Mouse (Mus musculus): Measurements from ENCODE around the gene Zfhx2.
"Not testable (repeated sequence)": the region's sequence is repeated elsewhere in the genome, so short reads cannot be mapped to it uniquely, and the experiment has no call there.

The Zfhx2 gene

GRCm38 (mm10) chr14:55047971-55048531 lies 44.1 kb downstream of the Zfhx2 start:
- no peak for DNase-seq (ENCODE audit: low spot score in 2 of 2)

GRCm38 (mm10) chr14:55043694-55044093 lies 48.4 kb downstream of the Zfhx2 start:
- not testable (repeated sequence) for DNase-seq (ENCODE audit: low spot score in 2 of 2)

GRCm38 (mm10) chr14:55032695-55033225 lies 59.4 kb downstream of the Zfhx2 start:
- no peak for DNase-seq (ENCODE audit: low spot score in 2 of 2)

DNA sequence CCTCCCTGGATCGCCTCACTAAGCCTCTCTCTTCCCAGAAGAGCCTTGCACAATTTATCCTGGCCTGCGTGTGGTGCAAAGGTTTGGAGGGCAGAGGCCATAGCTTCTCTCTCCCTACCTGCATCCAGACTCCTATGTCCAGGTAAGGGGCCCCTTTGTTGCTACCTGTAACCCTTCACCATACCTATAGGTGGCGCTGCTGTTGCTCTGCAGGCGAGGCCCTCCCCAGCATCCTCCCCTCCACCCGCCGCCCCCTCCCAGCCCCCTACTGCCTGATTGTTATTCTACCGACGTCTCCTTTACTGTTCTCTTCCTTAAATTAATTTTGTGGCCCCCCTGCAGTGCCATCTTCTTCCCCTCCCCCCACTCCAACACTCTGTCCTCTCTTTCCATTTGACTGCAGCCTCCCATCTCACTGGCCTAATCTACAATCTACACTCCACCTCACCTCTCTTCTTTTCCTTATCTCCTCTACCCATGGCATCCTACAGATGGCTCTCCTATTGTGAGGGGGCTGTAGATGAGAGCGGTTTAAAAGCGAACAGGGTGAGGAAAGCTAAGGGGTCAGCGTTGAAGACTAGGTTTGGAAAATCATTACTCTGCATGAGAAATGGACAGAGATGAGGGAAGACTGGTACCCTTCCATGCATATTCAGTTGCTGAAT lies 63.0 kb downstream of the Zfhx2 start:
- peak in 1 of 2 experiments; percentile 58 for DNase-seq (ENCODE audit: low spot score in 2 of 2)

- no peak for DNase-seq (ENCODE audit: low spot score in 2 of 2)
These were observed 63.7 kb downstream of the Zfhx2 start for GRCm38 (mm10) chr14:55028333-55028835.

- no peak for DNase-seq (ENCODE audit: low spot score in 2 of 2)
These were observed 64.5 kb downstream of the Zfhx2 start for GRCm38 (mm10) chr14:55027653-55028052.

- DNase-seq (ENCODE audit: low spot score in 2 of 2) = no peak
These were observed 64.9 kb downstream of the Zfhx2 start for GRCm38 (mm10) chr14:55027251-55027650.

- no peak for DNase-seq (ENCODE audit: low spot score in 2 of 2)
These were observed 66.6 kb downstream of the Zfhx2 start for GRCm38 (mm10) chr14:55025527-55025926.

GRCm38 (mm10) chr14:55024236-55024635 lies 67.9 kb downstream of the Zfhx2 start:
- peak; percentile 75 to 82 for DNase-seq (ENCODE audit: low spot score in 2 of 2)

GRCm38 (mm10) chr14:55023011-55023410 lies 69.1 kb downstream of the Zfhx2 start:
- DNase-seq (ENCODE audit: low spot score in 2 of 2) = no peak

DNA sequence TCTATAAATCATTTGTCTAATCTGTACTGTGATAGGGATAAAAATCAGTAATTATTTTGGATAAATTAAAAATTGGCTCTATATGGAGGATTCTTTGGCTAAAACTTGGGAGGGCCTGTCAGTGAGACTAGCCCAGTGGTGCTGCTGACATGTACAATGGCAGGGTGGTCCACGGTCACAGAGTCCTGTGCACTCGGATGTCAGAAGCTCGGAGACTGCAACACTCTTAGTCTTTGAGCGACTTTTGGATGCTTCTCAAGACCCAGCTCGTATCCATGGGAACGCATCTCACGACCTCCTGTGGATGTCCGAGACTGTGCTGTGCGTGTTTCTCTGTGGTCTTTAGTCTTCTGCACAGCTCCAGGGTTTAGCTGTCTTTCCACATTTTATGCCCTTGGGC lies 71.7 kb downstream of the Zfhx2 start:
- DNase-seq (ENCODE audit: low spot score in 2 of 2) = no peak

DNA sequence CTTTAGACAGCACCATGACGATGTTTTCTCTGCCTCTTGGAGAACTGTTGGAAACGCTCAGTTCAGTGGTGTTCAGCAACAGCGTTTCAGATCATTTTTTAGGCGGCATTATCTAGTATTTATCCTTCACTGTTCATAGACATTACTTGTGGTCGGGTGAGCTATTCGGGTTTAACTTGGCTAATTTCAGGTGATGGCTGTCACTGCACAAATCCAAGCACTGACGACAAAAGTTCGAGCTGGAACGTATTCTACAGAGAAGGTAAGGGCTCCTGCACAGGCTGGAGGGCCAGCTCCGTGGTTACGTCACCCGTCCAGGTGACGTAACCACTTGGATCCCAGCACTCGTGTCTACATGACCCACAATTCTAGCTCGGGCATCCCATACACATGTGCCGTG lies 75.2 kb downstream of the Zfhx2 start:
- no peak for DNase-seq (ENCODE audit: low spot score in 2 of 2)

GRCm38 (mm10) chr14:55015767-55016111 lies 76.4 kb downstream of the Zfhx2 start:
- DNase-seq (ENCODE audit: low spot score in 2 of 2) = no peak

DNA sequence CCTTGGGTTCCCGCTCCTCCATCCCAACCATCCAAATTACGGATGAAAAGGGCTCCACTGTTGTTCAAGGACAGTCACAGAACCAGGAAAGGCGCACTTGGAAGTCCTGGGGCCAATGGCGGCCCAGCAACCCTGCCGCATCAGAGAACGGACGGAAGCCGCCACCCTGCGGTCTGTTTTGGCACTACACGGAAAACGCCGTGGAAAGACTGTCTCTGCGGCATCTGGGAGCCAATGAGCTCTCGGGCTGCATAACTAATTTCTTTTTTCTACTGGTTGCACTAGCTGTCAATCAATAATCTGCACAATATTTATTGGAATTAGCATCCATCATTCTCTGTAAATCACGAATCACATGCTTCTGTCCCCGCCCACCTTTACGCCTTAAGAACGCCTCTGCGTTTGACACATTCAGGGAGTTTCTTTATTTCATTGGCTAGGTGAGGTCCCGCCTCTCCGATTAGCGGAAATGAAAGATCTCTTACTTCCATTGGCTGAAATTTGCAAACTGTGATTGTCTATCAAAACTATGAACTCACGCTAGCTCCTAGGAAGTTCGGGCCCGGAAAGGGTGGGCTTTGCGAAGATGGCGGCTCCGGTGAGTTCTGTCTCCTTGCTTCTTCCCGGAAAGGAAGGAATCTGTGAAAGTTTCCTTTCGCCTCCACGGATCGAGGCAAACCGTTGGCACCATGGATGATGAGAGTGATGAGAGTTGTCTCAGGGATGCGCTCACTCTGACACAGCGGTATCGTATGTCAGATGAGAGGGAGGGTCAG lies 76.9 kb downstream of the Zfhx2 start, which contains the start of gene Ngdn:
Gene Ngdn, plus strand, starts transcription at position 464 of the 776 bp plus-strand sequence.
- peak; percentile 99 for DNase-seq (ENCODE audit: low spot score in 2 of 2)

GRCm38 (mm10) chr14:55014591-55014990 lies 77.5 kb downstream of the Zfhx2 start:
- peak; percentile 76 to 84 for DNase-seq (ENCODE audit: low spot score in 2 of 2)

- peak in 1 of 2 experiments; percentile 49 for DNase-seq (ENCODE audit: low spot score in 2 of 2)
These were observed 81.0 kb downstream of the Zfhx2 start for GRCm38 (mm10) chr14:55011116-55011515.
